Mouse (Mus musculus) heart, embryonic 15.5 days (tissue): ENCODE data around the gene Fhad1. TPM values are rescaled to one million over a fixed set of nuclear protein-coding genes. Genes with fewer than 3 reads are reported as not detected.
A peak's percentile ranks its signal among the peaks of the same experiment; 100 is the strongest.
"Not testable (repeated sequence)": the region's sequence is repeated elsewhere in the genome, so short reads cannot be mapped to it uniquely, and the experiment has no call there.

ENCODE experiments used
- ATAC-seq: fragments of 200-750 bp; cut with Nextera tagmentation; replicated peaks from 2 replicates; pipeline ENCODE4 v1.8.0; 2017; ENCODE audit warnings: low read depth, moderate TSS enrichment; ENCODE audit not compliant: insufficient number of reproducible peaks, insufficient read depth, low FRiP score
- H3K27ac ChIP-seq: fragments of 300-500 bp; sonication (generic); 2 replicates; pipeline ENCODE4 v1.5.1; 2015; ENCODE audit warnings: mild to moderate bottlenecking, inconsistent platforms
- H3K27me3 ChIP-seq: fragments of 300-500 bp; sonication (generic); 2 replicates; pipeline ENCODE4 v1.6.1; 2015; ENCODE audit warnings: inconsistent platforms
- H3K36me3 ChIP-seq: fragments of 300-500 bp; sonication (generic); 2 replicates; pipeline ENCODE4 v1.6.1; 2015; ENCODE audit warnings: mild to moderate bottlenecking, inconsistent platforms
- H3K4me1 ChIP-seq: fragments of 300-500 bp; sonication (generic); replicated peaks from 2 replicates; pipeline ENCODE4 v1.6.1; 2015; ENCODE audit warnings: inconsistent platforms
- H3K4me2 ChIP-seq: fragments of 300-500 bp; sonication (generic); 2 replicates; pipeline ENCODE4 v1.6.1; 2015; ENCODE audit warnings: inconsistent platforms, mild to moderate bottlenecking, moderate library complexity
- H3K4me3 ChIP-seq: fragments of 300-500 bp; sonication (generic); 2 replicates; pipeline ENCODE4 v1.5.1; 2015; ENCODE audit warnings: mild to moderate bottlenecking, inconsistent platforms
- H3K9ac ChIP-seq: fragments of 300-500 bp; sonication (generic); 2 replicates; pipeline ENCODE4 v1.6.1; 2015; ENCODE audit warnings: mild to moderate bottlenecking, inconsistent platforms
- H3K9me3 ChIP-seq: fragments of 300-500 bp; sonication (generic); replicated peaks from 2 replicates; pipeline ENCODE4 v1.6.1; 2016; ENCODE audit warnings: inconsistent platforms
- WGBS: fragments of 180-500 bp; shearing (Covaris S2); methylation state at CpG from one replicate; pipeline ENCODE4 v1.1.7; 2015; ENCODE audit warnings: mixed read lengths; 5-methylcytosine and 5-hydroxymethylcytosine counted together
- polyA plus RNA-seq: library from polyadenylated mRNA; unstranded; fragments of >200 nt; fragmentation: Nextera tagmentation; extraction: Ambion mirVana; gene quantifications from 2 replicates; pipeline ENCODE4 v1.2.1, GENCODE M21; 2015

Fhad1 gene
- polyA plus RNA-seq, 1 experiment from 2014 or later = 2.7 TPM

DNA sequence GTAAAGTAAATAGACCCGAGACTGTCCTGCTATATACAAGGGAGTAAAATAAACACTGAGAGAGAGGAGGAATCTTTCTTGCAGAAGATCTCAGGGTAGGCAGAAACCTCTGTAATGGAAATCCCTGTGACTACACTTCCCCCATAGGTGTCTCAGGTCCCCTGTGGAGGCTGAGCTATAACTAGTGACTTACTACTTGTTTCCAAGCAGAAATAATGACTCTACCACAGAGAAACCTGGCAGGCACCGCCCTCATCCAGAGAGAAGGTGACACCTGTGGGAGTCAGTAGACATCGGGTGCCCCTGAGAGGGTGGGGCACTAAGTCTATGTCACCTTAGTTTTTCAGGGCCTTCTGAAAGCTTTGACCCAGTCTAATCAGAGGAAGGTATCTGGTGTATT is 18.0 kb downstream of the Fhad1 start:
- peaks cover 5% of the 10 kb centered on the region; the same call in 1 of the 2 replicates for H3K4me1 ChIP-seq
- no peaks in the 10 kb centered on the region for H3K36me3 ChIP-seq
- no peak overlapping the region for H3K4me2 ChIP-seq
- no peak for ATAC-seq
- no peaks in the 10 kb centered on the region for H3K9me3 ChIP-seq
- no peak overlapping the region for H3K27ac ChIP-seq
- 80% methylated on average over 3 of the region's 3 CpGs for WGBS
- H3K9ac ChIP-seq = no peak overlapping the region
- no peak overlapping the region for H3K4me3 ChIP-seq
- H3K27me3 ChIP-seq = no peaks in the 10 kb centered on the region

DNA sequence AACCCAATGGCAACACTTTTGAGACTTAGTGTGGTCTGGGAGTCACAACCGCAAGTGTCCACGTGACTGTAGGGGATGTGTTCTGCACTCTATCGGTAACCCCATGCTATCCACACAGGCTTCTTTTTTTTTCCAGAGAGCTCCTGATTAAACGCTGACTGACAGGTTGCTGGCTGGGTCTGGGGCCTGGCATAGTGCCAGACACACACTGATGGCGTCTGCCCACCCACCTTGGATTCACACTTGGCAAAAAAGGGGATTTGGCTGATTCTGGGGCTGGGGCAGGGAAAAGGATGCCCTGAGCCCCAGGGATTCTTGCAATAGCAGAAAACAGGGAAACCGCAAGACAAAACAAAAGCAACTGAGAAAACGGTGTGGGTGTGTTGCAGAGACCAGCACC is 18.8 kb downstream of the Fhad1 start:
- WGBS = 51% methylated on average over 7 of the region's 7 CpGs
- Histone ChIP-seq H3K36me3 (no peaks in the 10 kb centered on the region), H3K4me1 (peaks cover 5% of the 10 kb centered on the region; the same call in 1 of the 2 replicates), H3K9ac (no peak overlapping the region), H3K27me3 (no peaks in the 10 kb centered on the region), H3K27ac (no peak overlapping the region), H3K9me3 (no peaks in the 10 kb centered on the region), H3K4me2 (no peak overlapping the region), H3K4me3 (no peak overlapping the region)
- no peak for ATAC-seq

DNA sequence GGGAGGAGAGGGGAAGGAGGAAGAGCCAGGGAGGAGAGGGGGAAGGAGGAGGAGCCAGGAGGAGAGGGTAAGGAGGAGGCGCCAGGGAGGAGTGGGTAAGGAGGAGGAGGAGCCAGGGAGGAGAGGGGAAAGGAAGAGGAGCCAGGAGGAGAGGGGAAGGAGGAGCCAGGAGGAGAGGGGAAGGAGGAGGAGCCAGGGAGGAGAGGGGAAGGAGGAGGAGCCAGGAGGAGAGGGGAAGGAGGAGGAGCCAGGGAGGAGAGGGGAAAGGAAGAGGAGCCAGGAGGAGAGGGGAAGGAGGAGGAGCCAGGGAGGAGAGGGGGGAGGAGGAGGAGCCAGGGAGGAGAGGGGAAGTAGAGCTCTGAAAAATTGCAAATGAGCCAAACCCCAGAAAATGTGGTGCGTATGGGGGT is 20.8 kb downstream of the Fhad1 start:
- not testable (repeated sequence) for ATAC-seq, H3K27me3 ChIP-seq, H3K9me3 ChIP-seq, H3K4me2 ChIP-seq, H3K36me3 ChIP-seq, H3K4me1 ChIP-seq, H3K27ac ChIP-seq, H3K9ac ChIP-seq, H3K4me3 ChIP-seq
- 55% methylated on average over 2 of the region's 2 CpGs for WGBS

DNA sequence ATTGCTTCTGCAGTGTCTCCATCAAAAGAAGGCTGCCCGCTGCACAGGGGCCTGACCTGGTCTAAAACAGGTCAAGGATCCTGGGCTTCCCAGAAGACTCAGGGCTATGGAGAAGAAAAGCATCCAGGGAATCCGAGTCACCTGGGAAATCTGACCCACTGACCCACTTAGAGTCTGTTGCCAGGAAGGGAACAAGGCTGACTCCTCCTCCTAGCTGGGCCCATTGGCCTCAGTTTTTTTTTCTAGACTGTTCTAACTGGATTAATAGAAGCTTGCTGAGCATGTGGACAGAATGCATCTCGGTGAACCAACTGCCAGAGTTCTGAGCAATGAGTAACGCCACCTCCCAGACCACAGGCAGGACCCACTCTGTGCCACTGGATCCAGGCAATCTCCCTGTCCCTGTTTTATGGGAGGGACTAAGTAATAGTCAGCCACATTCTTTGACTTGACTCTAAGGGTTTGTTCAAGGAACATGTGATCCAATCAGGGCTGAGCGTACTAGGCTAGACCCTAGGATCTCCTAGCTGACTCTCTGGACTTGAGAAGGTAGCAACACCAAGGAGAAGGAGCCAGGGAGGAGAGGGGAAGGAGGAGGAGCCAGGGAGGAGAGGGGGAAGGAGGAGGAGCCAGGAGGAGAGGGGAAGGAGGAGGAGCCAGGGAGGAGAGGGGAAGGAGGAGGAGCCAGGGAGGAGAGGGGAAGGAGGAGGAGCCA is 21.4 kb downstream of the Fhad1 start:
- Histone ChIP-seq H3K9me3 (no peaks in the 10 kb centered on the region), H3K36me3 (no peaks in the 10 kb centered on the region), H3K9ac (no peak overlapping the region), H3K4me3 (no peak overlapping the region), H3K27ac (no peak overlapping the region), H3K4me1 (peaks cover 4% of the 10 kb centered on the region; the same call in 1 of the 2 replicates), H3K27me3 (no peaks in the 10 kb centered on the region), H3K4me2 (no peak overlapping the region)
- WGBS = 66% methylated on average over 5 of the region's 5 CpGs
- ATAC-seq = no peak

- H3K36me3 ChIP-seq = no peaks in the 10 kb centered on the region
- no peak overlapping the region for H3K27ac ChIP-seq
- ATAC-seq = no peak
- no peak overlapping the region for H3K4me2 ChIP-seq
- 69% methylated on average over 14 of the region's 14 CpGs for WGBS
- H3K9me3 ChIP-seq = no peaks in the 10 kb centered on the region
- no peaks in the 10 kb centered on the region for H3K27me3 ChIP-seq
- H3K9ac ChIP-seq = no peak overlapping the region
- no peak overlapping the region for H3K4me3 ChIP-seq
- H3K4me1 ChIP-seq = no peaks in the 10 kb centered on the region
Observed at GRCm38 (mm10) chr4:141992530-141993204, 22.2 kb downstream of the Fhad1 start.

DNA sequence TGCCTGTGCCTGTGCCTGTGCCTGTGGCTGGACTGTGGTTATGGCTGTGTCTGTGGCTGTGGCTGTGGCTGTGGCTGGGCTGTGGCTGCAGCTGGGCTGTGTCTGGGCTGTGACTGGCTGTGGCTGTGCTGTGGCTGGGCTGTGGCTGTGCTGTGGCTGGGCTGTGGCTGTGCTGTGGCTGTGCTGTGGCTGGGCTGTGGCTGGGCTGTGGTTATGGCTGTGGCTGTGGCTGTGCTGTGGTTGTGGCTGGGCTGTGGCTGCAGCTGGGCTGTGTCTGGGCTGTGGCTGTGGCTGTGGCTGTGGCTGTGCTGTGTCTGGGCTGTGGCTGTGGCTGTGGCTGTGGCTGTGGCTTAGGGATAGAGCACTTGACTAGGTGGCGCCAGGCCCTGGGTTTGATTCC is 26.7 kb downstream of the Fhad1 start:
- ATAC-seq = no peak
- H3K4me3 ChIP-seq = no peak overlapping the region
- H3K27ac ChIP-seq = no peak overlapping the region
- H3K27me3 ChIP-seq = no peaks in the 10 kb centered on the region
- no peaks in the 10 kb centered on the region for H3K9me3 ChIP-seq
- H3K4me1 ChIP-seq = no peaks in the 10 kb centered on the region
- WGBS = 95% methylated on average over 1 of the region's 1 CpGs
- no peak overlapping the region for H3K4me2 ChIP-seq
- no peaks in the 10 kb centered on the region for H3K36me3 ChIP-seq
- no peak overlapping the region for H3K9ac ChIP-seq

DNA sequence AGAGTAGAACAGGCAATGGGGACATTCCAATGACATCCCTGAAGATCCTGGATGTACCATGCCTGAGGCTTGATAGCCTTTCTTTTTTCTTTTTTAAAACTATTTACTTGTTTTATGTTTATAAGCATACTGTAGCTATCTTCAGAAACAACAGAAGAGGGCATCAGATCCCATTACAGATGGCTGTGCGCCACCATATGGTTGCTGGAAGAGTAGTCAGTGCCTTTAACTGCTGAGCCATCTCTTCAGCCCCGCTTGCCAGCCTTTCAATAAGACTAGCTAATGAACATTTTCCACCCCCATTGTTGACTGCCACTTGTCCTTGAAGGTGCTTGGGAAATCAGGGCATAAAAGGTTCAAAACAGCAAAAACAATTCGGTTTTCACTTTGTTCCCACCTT is 31.2 kb downstream of the Fhad1 start:
- no peaks in the 10 kb centered on the region for H3K36me3 ChIP-seq
- 61% methylated on average over 3 of the region's 3 CpGs for WGBS
- H3K4me3 ChIP-seq = no peak overlapping the region
- no peak overlapping the region for H3K27ac ChIP-seq
- no peak overlapping the region for H3K4me2 ChIP-seq
- H3K9me3 ChIP-seq = no peaks in the 10 kb centered on the region
- no peaks in the 10 kb centered on the region for H3K27me3 ChIP-seq
- H3K4me1 ChIP-seq = no peaks in the 10 kb centered on the region
- ATAC-seq = no peak
- no peak overlapping the region for H3K9ac ChIP-seq

DNA sequence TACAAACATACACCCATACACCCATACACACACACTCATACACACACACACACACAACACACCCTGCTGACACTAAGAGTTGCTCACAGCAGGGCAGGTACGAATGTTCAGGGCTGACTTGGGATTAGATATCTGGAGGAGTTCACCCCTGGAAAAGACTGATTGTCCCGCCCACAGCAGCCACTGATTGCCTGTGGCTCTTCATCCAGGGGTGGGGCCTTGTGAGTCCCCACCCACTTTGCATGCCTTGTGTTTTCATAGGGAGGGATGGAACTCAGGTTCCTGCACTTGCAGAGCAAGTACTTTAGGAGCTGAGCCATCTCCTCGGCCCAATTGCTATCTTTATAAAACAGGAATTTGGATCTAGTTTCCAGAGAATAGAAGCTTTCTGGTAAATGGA is 33.4 kb downstream of the Fhad1 start:
- H3K4me2 ChIP-seq = no peak overlapping the region
- no peaks in the 10 kb centered on the region for H3K36me3 ChIP-seq
- no peaks in the 10 kb centered on the region for H3K27me3 ChIP-seq
- no peak overlapping the region for H3K9ac ChIP-seq
- no peaks in the 10 kb centered on the region for H3K9me3 ChIP-seq
- H3K4me1 ChIP-seq = no peaks in the 10 kb centered on the region
- no peak for ATAC-seq
- 69% methylated on average over 3 of the region's 3 CpGs for WGBS
- H3K4me3 ChIP-seq = no peak overlapping the region
- H3K27ac ChIP-seq = no peak overlapping the region

DNA sequence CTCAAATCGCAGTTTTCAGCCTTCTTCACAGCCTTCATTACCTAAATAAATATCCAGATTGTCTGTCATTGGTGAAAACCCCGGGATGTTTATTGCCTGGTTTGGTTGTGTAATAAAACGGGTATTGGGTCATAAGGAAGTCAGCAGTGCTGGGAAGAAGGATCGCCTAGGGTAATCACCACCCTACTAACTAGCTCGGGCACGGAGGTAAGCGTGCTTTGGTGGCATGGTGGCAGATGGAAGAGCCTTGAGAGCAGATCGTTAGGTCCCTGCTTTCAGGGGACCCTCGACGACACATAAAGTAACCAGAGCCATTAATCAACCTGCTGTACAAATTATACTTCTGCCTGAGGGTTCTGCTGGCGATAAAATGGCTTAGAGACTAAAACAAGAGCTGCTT is 36.3 kb downstream of the Fhad1 start:
- H3K27ac ChIP-seq = no peak overlapping the region
- no peaks in the 10 kb centered on the region for H3K9me3 ChIP-seq
- H3K36me3 ChIP-seq = no peaks in the 10 kb centered on the region
- no peak overlapping the region for H3K4me2 ChIP-seq
- no peak for ATAC-seq
- no peak overlapping the region for H3K4me3 ChIP-seq
- H3K27me3 ChIP-seq = no peaks in the 10 kb centered on the region
- H3K4me1 ChIP-seq = no peaks in the 10 kb centered on the region
- 75% methylated on average over 11 of the region's 11 CpGs for WGBS
- H3K9ac ChIP-seq = no peak overlapping the region

DNA sequence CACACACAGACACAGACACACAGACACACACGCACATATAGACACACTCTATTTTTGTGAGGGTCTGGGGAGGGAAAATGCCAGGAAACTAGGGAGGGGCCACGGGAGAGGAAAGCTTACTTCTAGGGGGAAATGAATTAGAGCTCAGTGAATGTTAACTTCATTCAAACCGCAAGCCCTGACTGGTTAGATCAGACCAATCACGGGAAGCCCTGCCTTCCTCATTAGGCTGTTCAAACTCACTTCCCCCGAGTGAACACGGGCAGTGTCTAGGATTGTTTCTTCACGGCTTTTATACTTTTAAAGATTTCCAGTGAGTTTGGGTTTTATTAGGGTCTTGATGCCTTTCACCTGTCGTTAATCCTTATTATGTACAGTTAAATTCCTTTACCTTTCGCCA is 37.5 kb downstream of the Fhad1 start:
- Histone ChIP-seq H3K27ac (no peak overlapping the region), H3K36me3 (no peaks in the 10 kb centered on the region), H3K9ac (no peak overlapping the region), H3K4me1 (no peaks in the 10 kb centered on the region), H3K27me3 (no peaks in the 10 kb centered on the region), H3K9me3 (no peaks in the 10 kb centered on the region), H3K4me3 (no peak overlapping the region), H3K4me2 (no peak overlapping the region)
- ATAC-seq = no peak
- WGBS = 57% methylated on average over 9 of the region's 9 CpGs

- H3K4me1 ChIP-seq = no peaks in the 10 kb centered on the region
- no peaks in the 10 kb centered on the region for H3K36me3 ChIP-seq
- H3K9me3 ChIP-seq = no peaks in the 10 kb centered on the region
- H3K27ac ChIP-seq = no peak overlapping the region
- H3K27me3 ChIP-seq = no peaks in the 10 kb centered on the region
- H3K9ac ChIP-seq = no peak overlapping the region
- no peak overlapping the region for H3K4me2 ChIP-seq
- no peak overlapping the region for H3K4me3 ChIP-seq
- no peak for ATAC-seq
- WGBS = 52% methylated on average over 4 of the region's 4 CpGs
Observed at GRCm38 (mm10) chr4:141976163-141976562, 38.7 kb downstream of the Fhad1 start.

GRCm38 (mm10) chr4:141964575-141964974 is 50.3 kb downstream of the Fhad1 start:
- 17% methylated on average over 6 of the region's 6 CpGs for WGBS
- Histone ChIP-seq H3K36me3 (no peaks in the 10 kb centered on the region), H3K4me3 (no peak overlapping the region), H3K27me3 (no peaks in the 10 kb centered on the region), H3K4me1 (peaks cover 12% of the 10 kb centered on the region), H3K9ac (no peak overlapping the region), H3K4me2 (peak overlapping the region; percentile 33), H3K27ac (peak overlapping the region; percentile 45), H3K9me3 (no peaks in the 10 kb centered on the region)
- peak; percentile 70; the same call in 1 of the 2 replicates for ATAC-seq
